Mouse (Mus musculus): ENCODE results near the gene Gss. TPM values are rescaled to one million over a fixed set of nuclear protein-coding genes. Genes with fewer than 3 reads are reported as not detected.

The Gss gene
- polyA plus RNA-seq, 1 experiment from 2014 or later: 15.0 TPM

DNA sequence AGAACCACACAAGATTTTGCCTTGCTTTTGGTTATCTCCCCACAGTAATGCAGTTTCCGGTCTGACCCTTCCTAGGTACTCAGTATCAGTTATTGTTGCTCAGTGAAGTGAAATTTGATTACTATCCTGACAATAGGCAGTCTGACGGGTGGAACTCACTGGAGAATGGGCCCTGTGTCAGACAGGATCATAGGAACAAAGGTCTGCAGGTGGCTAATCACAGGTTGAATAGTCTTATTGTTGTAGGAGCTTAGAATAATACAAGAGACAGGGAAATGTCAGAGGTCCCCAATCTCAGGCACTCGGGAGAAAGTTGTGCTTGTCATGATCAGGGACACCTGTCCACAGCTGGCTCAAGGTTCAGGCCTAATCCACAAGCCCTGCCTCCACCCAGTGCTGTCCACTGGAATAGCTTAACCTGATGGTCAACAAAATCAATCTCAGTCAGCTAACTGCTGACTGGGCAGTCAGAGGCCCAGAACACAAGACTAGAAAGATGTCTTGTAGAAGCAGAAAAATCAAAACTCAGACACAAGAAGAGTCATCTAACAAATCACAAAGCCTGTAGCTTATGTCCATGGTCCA, 23.3 kb downstream of the Gss start:
- ATAC-seq: no peak
- H3K36me3 ChIP-seq (ENCODE audit: control insufficient read depth, insufficient read depth): no peaks in the 10 kb centered on the region
- H3K9me3 ChIP-seq (ENCODE audit: control insufficient read depth, low read length): no peaks in the 10 kb centered on the region
- H3K27ac ChIP-seq (ENCODE audit: low read length): no peak overlapping the region
- no peak overlapping the region for H3K4me2 ChIP-seq (ENCODE audit: low read length)
- H3K4me3 ChIP-seq (replicated peaks; ENCODE audit: low read length): no peak overlapping the region
- no peaks in the 10 kb centered on the region for H3K27me3 ChIP-seq (replicated peaks; ENCODE audit: control insufficient read depth, insufficient read depth, low read length)
- no peaks in the 10 kb centered on the region for H3K4me1 ChIP-seq (replicated peaks; ENCODE audit: control insufficient read depth, insufficient read depth, low read length)
- 10% methylated on average over 3 of the region's 3 CpGs for WGBS
- no peak overlapping the region for H3K9ac ChIP-seq (replicated peaks; ENCODE audit: low read depth, low read length)

GRCm38 (mm10) chr2:155567751-155568150, 24.9 kb downstream of the Gss start:
- H3K4me3 ChIP-seq (replicated peaks; ENCODE audit: low read length): no peak overlapping the region
- H3K27me3 ChIP-seq (replicated peaks; ENCODE audit: control insufficient read depth, insufficient read depth, low read length): no peaks in the 10 kb centered on the region
- no peaks in the 10 kb centered on the region for H3K4me1 ChIP-seq (replicated peaks; ENCODE audit: control insufficient read depth, insufficient read depth, low read length)
- no peak for ATAC-seq
- no peak overlapping the region for H3K27ac ChIP-seq (ENCODE audit: low read length)
- no peak overlapping the region for H3K9ac ChIP-seq (replicated peaks; ENCODE audit: low read depth, low read length)
- H3K36me3 ChIP-seq (ENCODE audit: control insufficient read depth, insufficient read depth): no peaks in the 10 kb centered on the region
- H3K4me2 ChIP-seq (ENCODE audit: low read length): no peak overlapping the region
- 81% methylated on average over 5 of the region's 5 CpGs for WGBS
- H3K9me3 ChIP-seq (ENCODE audit: control insufficient read depth, low read length): no peaks in the 10 kb centered on the region

- H3K9ac ChIP-seq (replicated peaks; ENCODE audit: low read depth, low read length): no peak overlapping the region
- H3K9me3 ChIP-seq (ENCODE audit: control insufficient read depth, low read length): no peaks in the 10 kb centered on the region
- H3K27me3 ChIP-seq (replicated peaks; ENCODE audit: control insufficient read depth, insufficient read depth, low read length): no peaks in the 10 kb centered on the region
- H3K36me3 ChIP-seq (ENCODE audit: control insufficient read depth, insufficient read depth): 0 out of 2 replicates have a peak, but pooled peaks cover 4% of the 10 kb centered on the region
- ATAC-seq: no peak
- H3K4me1 ChIP-seq (replicated peaks; ENCODE audit: control insufficient read depth, insufficient read depth, low read length): no peaks in the 10 kb centered on the region
- H3K27ac ChIP-seq (ENCODE audit: low read length): no peak overlapping the region
- H3K4me2 ChIP-seq (ENCODE audit: low read length): no peak overlapping the region
- 84% methylated on average over 4 of the region's 4 CpGs for WGBS
- H3K4me3 ChIP-seq (replicated peaks; ENCODE audit: low read length): no peak overlapping the region
Observed at GRCm38 (mm10) chr2:155562934-155563333, 29.7 kb downstream of the Gss start.

DNA sequence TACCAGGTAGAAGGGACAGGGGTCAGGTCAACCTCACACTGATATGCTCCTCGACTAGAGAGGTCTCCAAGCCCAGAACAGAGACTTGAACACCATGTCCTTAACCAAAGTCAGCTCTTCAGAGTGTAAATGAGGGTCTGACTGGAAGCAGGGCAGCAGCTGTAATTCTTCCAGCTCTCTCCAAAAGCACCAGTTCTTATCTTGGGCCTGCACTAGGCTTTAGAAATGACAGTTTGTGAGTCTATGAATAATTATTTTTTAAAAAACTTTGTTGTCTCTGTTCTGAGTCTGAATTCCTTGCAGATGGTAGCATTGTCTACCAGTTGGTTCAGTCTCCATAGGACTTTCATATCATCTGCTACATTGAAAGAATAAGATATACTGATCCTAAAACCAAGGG, 30.4 kb downstream of the Gss start:
- Histone ChIP-seq H3K4me1 (replicated peaks; ENCODE audit: control insufficient read depth, insufficient read depth, low read length) (no peaks in the 10 kb centered on the region), H3K4me2 (ENCODE audit: low read length) (no peak overlapping the region), H3K9me3 (ENCODE audit: control insufficient read depth, low read length) (no peaks in the 10 kb centered on the region), H3K36me3 (ENCODE audit: control insufficient read depth, insufficient read depth) (0 out of 2 replicates have a peak, but pooled peaks cover 4% of the 10 kb centered on the region), H3K27me3 (replicated peaks; ENCODE audit: control insufficient read depth, insufficient read depth, low read length) (no peaks in the 10 kb centered on the region), H3K4me3 (replicated peaks; ENCODE audit: low read length) (no peak overlapping the region), H3K27ac (ENCODE audit: low read length) (no peak overlapping the region), H3K9ac (replicated peaks; ENCODE audit: low read depth, low read length) (no peak overlapping the region)
- 63% methylated on average over 1 of the region's 1 CpGs for WGBS
- no peak for ATAC-seq

- no peaks in the 10 kb centered on the region for H3K36me3 ChIP-seq (ENCODE audit: control insufficient read depth, insufficient read depth)
- H3K4me2 ChIP-seq (ENCODE audit: low read length): no peak overlapping the region
- WGBS: 89% methylated on average over 2 of the region's 2 CpGs
- no peak overlapping the region for H3K4me3 ChIP-seq (replicated peaks; ENCODE audit: low read length)
- no peak overlapping the region for H3K9ac ChIP-seq (replicated peaks; ENCODE audit: low read depth, low read length)
- no peak overlapping the region for H3K27ac ChIP-seq (ENCODE audit: low read length)
- no peaks in the 10 kb centered on the region for H3K4me1 ChIP-seq (replicated peaks; ENCODE audit: control insufficient read depth, insufficient read depth, low read length)
- H3K27me3 ChIP-seq (replicated peaks; ENCODE audit: control insufficient read depth, insufficient read depth, low read length): no peaks in the 10 kb centered on the region
- H3K9me3 ChIP-seq (ENCODE audit: control insufficient read depth, low read length): no peaks in the 10 kb centered on the region
- no peak for ATAC-seq
Observed at GRCm38 (mm10) chr2:155554426-155554985, 38.1 kb downstream of the Gss start.

DNA sequence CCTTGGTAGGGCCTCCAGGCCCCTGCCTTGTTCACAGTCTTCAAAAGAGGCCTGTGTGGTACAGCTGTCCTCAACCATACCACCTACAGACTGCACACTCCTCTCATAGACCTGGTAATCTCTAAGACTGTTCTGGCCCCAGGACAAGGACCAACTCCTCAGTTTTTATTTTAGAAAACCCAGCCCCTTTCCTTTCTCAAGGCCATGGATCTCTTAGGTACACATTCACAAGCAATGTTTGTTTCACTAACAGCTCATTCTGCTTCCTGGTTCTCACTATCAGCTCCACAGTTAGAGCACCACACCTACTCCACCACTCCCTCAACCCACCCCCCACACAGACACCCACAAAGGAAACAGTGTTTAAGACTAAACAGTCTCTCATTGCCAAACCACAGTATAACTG, 39.7 kb downstream of the Gss start:
- Histone ChIP-seq H3K4me1 (replicated peaks; ENCODE audit: control insufficient read depth, insufficient read depth, low read length) (no peaks in the 10 kb centered on the region), H3K4me3 (replicated peaks; ENCODE audit: low read length) (no peak overlapping the region), H3K27me3 (replicated peaks; ENCODE audit: control insufficient read depth, insufficient read depth, low read length) (no peaks in the 10 kb centered on the region), H3K9me3 (ENCODE audit: control insufficient read depth, low read length) (no peaks in the 10 kb centered on the region), H3K9ac (replicated peaks; ENCODE audit: low read depth, low read length) (no peak overlapping the region), H3K36me3 (ENCODE audit: control insufficient read depth, insufficient read depth) (no peaks in the 10 kb centered on the region), H3K27ac (ENCODE audit: low read length) (no peak overlapping the region), H3K4me2 (ENCODE audit: low read length) (no peak overlapping the region)
- ATAC-seq: no peak

- ATAC-seq: no peak
- Histone ChIP-seq H3K27ac (ENCODE audit: low read length) (no peak overlapping the region), H3K4me1 (replicated peaks; ENCODE audit: control insufficient read depth, insufficient read depth, low read length) (no peaks in the 10 kb centered on the region), H3K4me3 (replicated peaks; ENCODE audit: low read length) (no peak overlapping the region), H3K9me3 (ENCODE audit: control insufficient read depth, low read length) (no peaks in the 10 kb centered on the region), H3K36me3 (ENCODE audit: control insufficient read depth, insufficient read depth) (no peaks in the 10 kb centered on the region), H3K27me3 (replicated peaks; ENCODE audit: control insufficient read depth, insufficient read depth, low read length) (no peaks in the 10 kb centered on the region), H3K4me2 (ENCODE audit: low read length) (no peak overlapping the region), H3K9ac (replicated peaks; ENCODE audit: low read depth, low read length) (no peak overlapping the region)
Observed at GRCm38 (mm10) chr2:155552336-155552735, 40.3 kb downstream of the Gss start.

DNA sequence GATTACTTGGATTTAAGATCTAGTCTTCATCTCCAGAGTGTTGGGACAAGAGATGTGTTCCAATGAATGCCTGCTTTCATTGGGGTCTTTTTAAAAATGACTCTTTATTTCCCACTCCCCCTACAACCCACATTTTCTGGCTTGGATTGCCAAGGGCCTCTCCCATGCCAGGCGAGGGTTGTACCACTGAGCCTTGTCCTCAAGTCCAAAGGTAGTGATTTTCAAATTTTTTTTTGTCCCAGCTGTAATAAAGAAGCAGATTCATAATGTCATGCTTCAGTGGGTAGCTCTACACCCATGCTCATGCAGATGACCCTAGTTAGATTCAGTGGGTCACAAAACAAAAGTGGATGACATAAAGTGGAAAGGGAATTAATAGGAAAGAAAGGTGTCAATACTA, 45.7 kb downstream of the Gss start:
- Histone ChIP-seq H3K4me3 (replicated peaks; ENCODE audit: low read length) (no peak overlapping the region), H3K4me2 (ENCODE audit: low read length) (no peak overlapping the region), H3K27ac (ENCODE audit: low read length) (no peak overlapping the region), H3K4me1 (replicated peaks; ENCODE audit: control insufficient read depth, insufficient read depth, low read length) (no peaks in the 10 kb centered on the region), H3K36me3 (ENCODE audit: control insufficient read depth, insufficient read depth) (no peaks in the 10 kb centered on the region), H3K9me3 (ENCODE audit: control insufficient read depth, low read length) (no peaks in the 10 kb centered on the region), H3K27me3 (replicated peaks; ENCODE audit: control insufficient read depth, insufficient read depth, low read length) (no peaks in the 10 kb centered on the region), H3K9ac (replicated peaks; ENCODE audit: low read depth, low read length) (no peak overlapping the region)
- no peak for ATAC-seq
- WGBS: 63% methylated on average over 1 of the region's 1 CpGs

- Histone ChIP-seq H3K36me3 (ENCODE audit: control insufficient read depth, insufficient read depth) (no peaks in the 10 kb centered on the region), H3K9me3 (ENCODE audit: control insufficient read depth, low read length) (no peaks in the 10 kb centered on the region), H3K27ac (ENCODE audit: low read length) (no peak overlapping the region), H3K9ac (replicated peaks; ENCODE audit: low read depth, low read length) (no peak overlapping the region), H3K27me3 (replicated peaks; ENCODE audit: control insufficient read depth, insufficient read depth, low read length) (no peaks in the 10 kb centered on the region), H3K4me1 (replicated peaks; ENCODE audit: control insufficient read depth, insufficient read depth, low read length) (no peaks in the 10 kb centered on the region), H3K4me2 (ENCODE audit: low read length) (no peak overlapping the region), H3K4me3 (replicated peaks; ENCODE audit: low read length) (no peak overlapping the region)
- no peak for ATAC-seq
- 62% methylated on average over 6 of the region's 6 CpGs for WGBS
Observed at GRCm38 (mm10) chr2:155540822-155541458, 51.7 kb downstream of the Gss start.

All from forebrain, embryonic 16.5 days (tissue).